Mouse (Mus musculus) bone marrow macrophage, adult 2 months (primary cell): ENCODE measurements at regions not wholly inside any gene's neighbourhood (a gene's known extent, or its start where the extent isn't known, plus 50 kb on each side); places are given as distances from the start of the nearest gene placed in this dataset.

Source experiments
- CTCF ChIP-seq: IDR thresholded peaks from 2 replicates; pipeline ENCODE4 v1.5.1; 2012; ENCODE audit warnings: low read depth, mild to moderate bottlenecking, low read length, moderate library complexity
- POLR2A ChIP-seq: IDR thresholded peaks from 2 replicates; pipeline ENCODE4 v1.6.1; 2012; ENCODE audit warnings: mild to moderate bottlenecking, low read depth, low read length, borderline replicate concordance

DNA sequence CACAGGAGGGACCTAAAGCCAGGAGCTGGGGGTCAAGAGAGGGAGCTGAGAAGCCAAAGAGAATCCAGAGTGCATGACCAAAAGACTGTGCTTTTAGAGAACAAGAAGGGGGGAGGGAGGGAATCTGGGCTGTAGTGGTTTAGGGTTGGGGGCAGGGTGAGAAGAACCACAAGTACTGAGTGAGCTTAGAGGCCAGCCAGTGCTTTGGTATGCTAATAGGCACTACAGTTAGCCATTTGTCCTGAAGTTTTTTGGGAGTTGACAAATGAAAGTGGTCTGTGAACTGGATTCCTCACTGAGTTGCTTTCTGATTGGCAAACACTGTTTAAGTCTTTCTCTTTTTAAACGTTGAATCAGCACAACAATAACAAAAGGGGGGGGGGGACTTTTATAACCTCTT lies 73.5 kb downstream of the Car2 start:
- no peak for TF ChIP-seq POLR2A
- TF ChIP-seq CTCF, result no peak
